Mouse (Mus musculus) forebrain, postnatal 0 days (tissue): ENCODE results near the gene Il17ra. TPM values are rescaled to one million over a fixed set of nuclear protein-coding genes. Genes with fewer than 3 reads are reported as not detected.

Experiments used
- ATAC-seq: fragments of 200-750 bp; cut with Nextera tagmentation; 2 replicates; pipeline ENCODE4 v1.8.0; 2017; ENCODE audit warnings: mild to moderate bottlenecking, moderate library complexity
- DNase-seq: peaks from one replicate; pipeline ENCODE4 v3.0.0-alpha.2; 2015
- H3K27ac ChIP-seq: fragments of 300-500 bp; sonication (generic); 2 replicates; pipeline ENCODE4 v1.5.1; 2014; ENCODE audit warnings: low read depth, mild to moderate bottlenecking, antibody characterized with exemption, low read length, moderate library complexity, mixed read lengths
- H3K27me3 ChIP-seq: fragments of 300-500 bp; sonication (generic); 2 replicates; pipeline ENCODE4 v1.6.1; 2014; ENCODE audit warnings: mild to moderate bottlenecking, low read length, mixed read lengths; ENCODE audit not compliant: insufficient read depth
- H3K36me3 ChIP-seq: fragments of 300-500 bp; sonication (generic); 2 replicates; pipeline ENCODE4 v1.6.1; 2014; ENCODE audit warnings: mild to moderate bottlenecking, moderate library complexity; ENCODE audit not compliant: insufficient read depth
- H3K4me1 ChIP-seq: fragments of 300-500 bp; sonication (generic); 2 replicates; pipeline ENCODE4 v1.6.1; 2014; ENCODE audit warnings: antibody characterized with exemption; ENCODE audit not compliant: insufficient read depth
- H3K4me2 ChIP-seq: fragments of 300-500 bp; sonication (generic); 2 replicates; pipeline ENCODE4 v1.6.1; 2014; ENCODE audit warnings: low read depth, mild to moderate bottlenecking, moderate library complexity
- H3K4me3 ChIP-seq: fragments of 300-500 bp; sonication (generic); 2 replicates; pipeline ENCODE4 v1.5.1; 2014; ENCODE audit warnings: low read depth, low read length, mixed read lengths
- H3K9ac ChIP-seq: fragments of 300-500 bp; sonication (generic); 2 replicates; pipeline ENCODE4 v1.6.1; 2014; ENCODE audit warnings: mild to moderate bottlenecking
- H3K9me3 ChIP-seq: fragments of 300-500 bp; sonication (generic); 2 replicates; pipeline ENCODE4 v1.6.1; 2016; ENCODE audit warnings: low read length
- CTCF ChIP-seq: sonication (generic); IDR thresholded peaks from 2 replicates; pipeline ENCODE4 v1.5.1; 2016; ENCODE audit warnings: antibody characterized with exemption, control low read depth, low read depth
- WGBS: fragments of 180-500 bp; shearing (Covaris S2); extraction: QIAGEN DNeasy Blood & Tissue Kit; methylation state at CpG from one replicate; pipeline ENCODE4 v1.1.7; 2014; 5-methylcytosine and 5-hydroxymethylcytosine counted together
- polyA plus RNA-seq: library from polyadenylated mRNA; unstranded; fragments of >200 nt; fragmentation: Nextera tagmentation; extraction: Ambion mirVana; gene quantifications from 2 replicates; pipeline ENCODE4 v1.2.1, GENCODE M21; 2015
- total RNA-seq: library from RNA; depleted of rRNA; stranded (reverse); fragments of >200 nt; gene quantifications from 2 replicates; pipeline ENCODE4 v1.2.3, GENCODE M21; 2014

Il17ra gene
- total and polyA plus RNA-seq, 2 experiments from 2014 or later, result 3.2 to 4.2 TPM

DNA sequence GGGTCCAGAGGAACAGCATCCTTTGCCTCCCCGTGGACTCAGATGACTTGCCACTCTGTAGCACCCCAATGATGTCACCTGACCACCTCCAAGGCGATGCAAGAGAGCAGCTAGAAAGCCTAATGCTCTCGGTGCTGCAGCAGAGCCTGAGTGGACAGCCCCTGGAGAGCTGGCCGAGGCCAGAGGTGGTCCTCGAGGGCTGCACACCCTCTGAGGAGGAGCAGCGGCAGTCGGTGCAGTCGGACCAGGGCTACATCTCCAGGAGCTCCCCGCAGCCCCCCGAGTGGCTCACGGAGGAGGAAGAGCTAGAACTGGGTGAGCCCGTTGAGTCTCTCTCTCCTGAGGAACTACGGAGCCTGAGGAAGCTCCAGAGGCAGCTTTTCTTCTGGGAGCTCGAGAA is 19.0 kb downstream of the Il17ra start:
- H3K9ac ChIP-seq, result no peak overlapping the region
- no peak for TF ChIP-seq CTCF
- WGBS, result 89% methylated on average over 14 of the region's 14 CpGs
- H3K4me3 ChIP-seq, result no peak overlapping the region
- DNase-seq, result no peak
- no peaks in the 10 kb centered on the region for H3K9me3 ChIP-seq
- H3K36me3 ChIP-seq, result no peaks in the 10 kb centered on the region
- no peaks in the 10 kb centered on the region for H3K27me3 ChIP-seq
- no peaks in the 10 kb centered on the region for H3K4me1 ChIP-seq
- H3K4me2 ChIP-seq, result no peak overlapping the region
- no peak overlapping the region for H3K27ac ChIP-seq
- no peak for ATAC-seq

DNA sequence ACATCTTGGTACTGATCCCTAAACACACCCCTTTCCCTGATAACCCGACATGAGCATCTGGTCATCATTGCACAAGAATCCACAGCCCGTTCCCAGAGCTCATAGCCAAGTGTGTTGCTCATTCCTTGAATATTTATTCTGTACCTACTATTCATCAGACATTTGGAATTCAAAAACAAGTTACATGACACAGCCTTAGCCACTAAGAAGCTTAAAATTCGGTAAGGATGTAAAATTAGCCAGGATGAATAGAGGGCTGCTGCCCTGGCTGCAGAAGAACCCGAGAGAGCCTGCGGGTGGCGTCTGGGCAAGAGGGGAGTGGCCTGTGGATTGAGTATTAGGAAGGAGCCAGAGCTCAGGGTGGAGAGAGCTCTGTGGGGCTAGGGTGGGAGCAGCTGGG is 19.7 kb downstream of the Il17ra start:
- Histone ChIP-seq H3K4me3 (no peak overlapping the region), H3K4me1 (no peaks in the 10 kb centered on the region), H3K9me3 (no peaks in the 10 kb centered on the region), H3K36me3 (no peaks in the 10 kb centered on the region), H3K27me3 (no peaks in the 10 kb centered on the region), H3K9ac (no peak overlapping the region), H3K4me2 (no peak overlapping the region), H3K27ac (no peak overlapping the region)
- 36% methylated on average over 6 of the region's 6 CpGs for WGBS
- no peak for DNase-seq
- peak; percentile 22; the same call in 1 of the 2 replicates for ATAC-seq
- no peak for TF ChIP-seq CTCF

DNA sequence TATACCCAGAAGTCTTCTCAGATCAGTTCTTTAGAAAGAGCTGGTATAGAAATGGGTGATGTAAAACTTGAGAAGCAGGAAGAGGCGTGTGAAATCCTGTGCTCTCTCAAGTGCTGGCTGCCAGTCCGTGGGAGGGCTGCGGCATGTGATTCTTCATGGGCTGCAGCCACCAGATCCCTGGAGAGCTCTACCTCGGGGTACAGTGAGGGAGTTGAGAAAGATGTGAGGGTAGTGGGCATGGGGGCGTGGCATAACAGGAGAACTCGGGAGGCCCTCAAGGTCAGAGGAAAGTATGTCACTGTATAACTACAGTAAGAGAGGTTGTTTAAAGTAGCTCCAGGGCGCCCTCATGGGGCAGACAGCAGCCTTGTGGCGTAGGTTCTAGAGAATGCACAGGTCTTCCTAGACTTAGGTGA is 20.2 kb downstream of the Il17ra start:
- ATAC-seq, result peak; percentile 24; the same call in 1 of the 2 replicates
- no peak for DNase-seq
- Histone ChIP-seq H3K27me3 (no peaks in the 10 kb centered on the region), H3K36me3 (no peaks in the 10 kb centered on the region), H3K4me1 (no peaks in the 10 kb centered on the region), H3K4me3 (no peak overlapping the region), H3K4me2 (no peak overlapping the region), H3K9me3 (no peaks in the 10 kb centered on the region), H3K9ac (no peak overlapping the region), H3K27ac (no peak overlapping the region)
- whole genome bisulfite sequencing, result 42% methylated on average over 8 of the region's 8 CpGs
- peak; percentile 54 for TF ChIP-seq CTCF

DNA sequence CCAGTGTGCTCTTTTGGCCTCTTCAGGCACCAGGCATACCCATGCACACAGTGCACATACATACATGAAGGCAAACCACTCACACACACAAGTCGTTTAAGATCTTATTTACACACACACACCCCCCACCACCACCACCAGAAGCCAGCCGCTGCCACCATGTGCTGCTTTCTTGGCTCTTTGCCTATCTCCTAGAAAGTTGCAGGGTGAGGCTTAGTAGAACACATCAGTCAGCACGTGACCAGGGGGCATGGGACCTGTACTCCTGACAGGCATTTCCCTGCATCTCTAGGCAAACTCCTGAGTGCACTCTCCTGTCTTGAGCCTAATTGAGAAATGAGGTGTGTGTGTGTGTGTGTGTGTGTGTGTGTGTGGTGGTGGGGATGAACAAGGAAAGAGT is 22.0 kb downstream of the Il17ra start:
- no peaks in the 10 kb centered on the region for H3K36me3 ChIP-seq
- H3K9me3 ChIP-seq, result no peaks in the 10 kb centered on the region
- H3K4me3 ChIP-seq, result no peak overlapping the region
- no peak overlapping the region for H3K27ac ChIP-seq
- ATAC-seq, result no peak
- no peak for TF ChIP-seq CTCF
- no peak overlapping the region for H3K9ac ChIP-seq
- H3K4me1 ChIP-seq, result peaks cover under 1% of the 10 kb centered on the region; the same call in 1 of the 2 replicates
- 61% methylated on average over 3 of the region's 3 CpGs for WGBS
- no peak overlapping the region for H3K4me2 ChIP-seq
- no peak for DNase-seq
- H3K27me3 ChIP-seq, result no peaks in the 10 kb centered on the region

DNA sequence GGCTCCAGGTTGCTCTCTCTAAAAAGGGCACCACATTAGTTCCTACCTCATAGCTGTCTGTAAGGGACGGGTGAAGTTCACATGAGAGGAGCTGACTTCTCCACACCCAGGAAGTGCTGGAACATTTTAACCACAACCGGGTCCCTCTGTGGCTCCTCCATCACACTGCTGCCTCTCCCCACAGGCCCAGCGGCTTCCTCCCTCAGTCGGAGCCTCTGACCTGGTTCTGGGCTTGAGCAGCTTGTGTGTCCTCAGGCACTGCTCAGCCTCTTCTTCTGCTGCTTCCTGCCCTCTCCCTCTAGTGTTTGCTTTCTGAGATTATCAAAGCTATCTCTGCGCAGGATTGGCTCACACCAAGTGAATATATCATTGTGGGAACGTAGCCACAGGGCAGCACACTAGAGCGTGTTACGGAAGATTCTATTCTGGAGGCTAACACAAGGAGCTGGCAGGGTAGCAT is 23.0 kb downstream of the Il17ra start:
- WGBS, result 71% methylated on average over 8 of the region's 8 CpGs
- no peaks in the 10 kb centered on the region for H3K9me3 ChIP-seq
- H3K4me1 ChIP-seq, result peaks cover 11% of the 10 kb centered on the region
- no peaks in the 10 kb centered on the region for H3K27me3 ChIP-seq
- no peak; the same call in 1 of the 2 replicates for TF ChIP-seq CTCF
- H3K9ac ChIP-seq, result no peak overlapping the region
- no peak overlapping the region for H3K4me2 ChIP-seq
- no peak overlapping the region for H3K4me3 ChIP-seq
- DNase-seq (no peak), ATAC-seq (peak; percentile 33; the same call in 1 of the 2 replicates)
- H3K27ac ChIP-seq, result no peak overlapping the region
- H3K36me3 ChIP-seq, result no peaks in the 10 kb centered on the region

DNA sequence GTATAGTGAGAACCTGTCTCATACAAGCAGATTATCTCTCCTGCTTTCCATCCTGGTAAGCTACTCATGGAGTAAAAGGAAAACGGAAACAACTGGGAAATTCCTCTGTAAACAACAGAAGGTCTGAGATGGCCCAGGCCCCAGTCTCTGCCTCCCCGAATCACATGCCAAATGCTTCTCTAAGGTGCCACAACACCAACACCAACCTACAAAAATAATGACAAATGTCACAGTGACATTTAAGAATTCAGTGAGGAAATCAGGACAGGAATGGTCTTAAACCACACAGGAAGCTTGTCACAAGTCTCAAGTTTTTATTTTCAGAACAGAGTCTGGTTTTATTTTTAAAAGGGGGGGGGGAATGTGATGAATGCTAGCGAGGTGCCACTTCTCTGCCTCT is 25.6 kb downstream of the Il17ra start:
- Histone ChIP-seq H3K4me1 (peaks cover 22% of the 10 kb centered on the region), H3K27me3 (no peaks in the 10 kb centered on the region), H3K36me3 (no peaks in the 10 kb centered on the region), H3K27ac (no peak overlapping the region), H3K9me3 (no peaks in the 10 kb centered on the region), H3K4me2 (no peak overlapping the region), H3K9ac (no peak overlapping the region), H3K4me3 (no peak overlapping the region)
- TF ChIP-seq CTCF, result no peak
- no peak for ATAC-seq
- 60% methylated on average over 3 of the region's 3 CpGs for WGBS
- no peak for DNase-seq

DNA sequence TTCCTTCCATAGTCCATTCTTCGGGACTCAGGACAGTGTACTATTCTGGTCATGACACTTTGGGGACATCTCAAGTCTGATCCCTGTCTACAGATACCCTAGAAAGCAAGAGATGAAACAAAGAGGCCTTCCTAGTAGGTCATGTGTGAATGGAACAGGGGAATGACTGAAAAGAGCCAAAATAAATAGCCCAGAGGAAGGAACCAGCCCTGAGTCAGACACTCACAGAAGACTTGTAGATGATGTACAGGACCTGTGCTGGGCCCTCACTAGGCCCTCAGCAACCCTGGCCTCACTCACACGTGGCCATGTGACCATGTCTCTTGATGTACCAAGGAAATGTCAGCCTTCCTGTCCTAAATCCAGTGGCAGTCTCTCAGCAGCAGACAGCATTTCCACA is 26.4 kb downstream of the Il17ra start:
- Histone ChIP-seq H3K27ac (no peak overlapping the region), H3K27me3 (no peaks in the 10 kb centered on the region), H3K36me3 (no peaks in the 10 kb centered on the region), H3K4me3 (no peak overlapping the region), H3K4me2 (no peak overlapping the region), H3K4me1 (peaks cover 22% of the 10 kb centered on the region), H3K9ac (no peak overlapping the region), H3K9me3 (no peaks in the 10 kb centered on the region)
- no peak for ATAC-seq
- no peak for TF ChIP-seq CTCF
- no peak for DNase-seq
- 67% methylated on average over 2 of the region's 2 CpGs for WGBS

DNA sequence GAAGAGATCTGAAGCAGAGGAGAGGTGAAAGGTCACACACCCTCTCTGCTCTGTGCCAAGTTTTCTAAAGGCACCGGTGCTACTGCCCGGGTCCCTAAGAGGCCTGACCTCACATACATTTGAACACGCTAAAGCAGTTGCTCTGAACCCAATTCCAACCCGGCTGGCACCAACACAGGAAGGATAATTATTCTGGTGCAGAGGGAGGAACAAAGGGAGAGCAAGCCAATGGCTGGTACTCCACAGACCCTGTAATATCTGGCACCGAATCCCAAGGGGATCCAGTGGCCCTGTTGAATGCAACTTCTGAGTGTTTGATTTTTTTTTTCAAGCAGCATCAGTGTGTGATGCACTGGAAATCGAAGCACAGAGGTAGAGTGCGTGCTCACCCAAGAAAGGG is 28.0 kb downstream of the Il17ra start:
- H3K4me3 ChIP-seq, result peak overlapping the region; percentile 79
- DNase-seq, result no peak

More for the DNA sequence above, 28.0 kb downstream of the Il17ra start:
- 32% methylated on average over 7 of the region's 7 CpGs for WGBS
- H3K27me3 ChIP-seq, result no peaks in the 10 kb centered on the region
- peak overlapping the region; percentile 72 for H3K4me2 ChIP-seq
- H3K36me3 ChIP-seq, result no peaks in the 10 kb centered on the region
- no peak overlapping the region for H3K27ac ChIP-seq
- H3K4me1 ChIP-seq, result peaks cover 22% of the 10 kb centered on the region
- TF ChIP-seq CTCF, result no peak
- no peak for ATAC-seq
- peak overlapping the region; percentile 33 for H3K9ac ChIP-seq
- H3K9me3 ChIP-seq, result no peaks in the 10 kb centered on the region
